Mouse (Mus musculus): Measurements from ENCODE around the gene Retnlb. TPM values are rescaled to one million over a fixed set of nuclear protein-coding genes. Genes with fewer than 3 reads are reported as not detected.
"Not testable (repeated sequence)": the region's sequence is repeated elsewhere in the genome, so short reads cannot be mapped to it uniquely, and the experiment has no call there.

Retnlb gene
- polyA plus RNA-seq, 1 experiment from 2014 or later: 0.30 TPM

GRCm38 (mm10) chr16:48843671-48844386 lies 27.2 kb downstream of the Retnlb start:
- no peaks in the 10 kb centered on the region for H3K9me3 ChIP-seq (ENCODE audit: control insufficient read depth, low read length)
- no peaks in the 10 kb centered on the region for H3K36me3 ChIP-seq (ENCODE audit: control insufficient read depth, insufficient read depth, low read length)
- H3K4me2 ChIP-seq (ENCODE audit: low read depth, low read length): no peak overlapping the region
- WGBS: 94% methylated on average over 4 of the region's 4 CpGs
- H3K4me1 ChIP-seq (replicated peaks; ENCODE audit: control insufficient read depth, insufficient read depth, low read length): no peaks in the 10 kb centered on the region
- no peak overlapping the region for H3K4me3 ChIP-seq (ENCODE audit: low read length)
- H3K27me3 ChIP-seq (ENCODE audit: control insufficient read depth, insufficient read depth, low read depth, low read length): no peaks in the 10 kb centered on the region
- no peak overlapping the region for H3K9ac ChIP-seq (ENCODE audit: low read length)
- ATAC-seq (ENCODE audit: low read depth): no peak
- no peak overlapping the region for H3K27ac ChIP-seq (ENCODE audit: low read length)

- H3K36me3 ChIP-seq (ENCODE audit: control insufficient read depth, insufficient read depth, low read length); H3K27me3 ChIP-seq (ENCODE audit: control insufficient read depth, insufficient read depth, low read depth, low read length); H3K9ac ChIP-seq (ENCODE audit: low read length); ATAC-seq (ENCODE audit: low read depth); H3K4me2 ChIP-seq (ENCODE audit: low read depth, low read length); H3K9me3 ChIP-seq (ENCODE audit: control insufficient read depth, low read length); H3K4me1 ChIP-seq (replicated peaks; ENCODE audit: control insufficient read depth, insufficient read depth, low read length); H3K4me3 ChIP-seq (ENCODE audit: low read length); H3K27ac ChIP-seq (ENCODE audit: low read length): not testable (repeated sequence)
- 95% methylated on average over 1 of the region's 1 CpGs for WGBS
Observed at GRCm38 (mm10) chr16:48865004-48865403, 48.3 kb downstream of the Retnlb start.

- no peak for ATAC-seq (ENCODE audit: low read depth)
- Histone ChIP-seq H3K9me3 (ENCODE audit: control insufficient read depth, low read length) (no peaks in the 10 kb centered on the region), H3K4me1 (replicated peaks; ENCODE audit: control insufficient read depth, insufficient read depth, low read length) (no peaks in the 10 kb centered on the region), H3K27ac (ENCODE audit: low read length) (no peak overlapping the region), H3K4me3 (ENCODE audit: low read length) (no peak overlapping the region), H3K27me3 (ENCODE audit: control insufficient read depth, insufficient read depth, low read depth, low read length) (no peaks in the 10 kb centered on the region), H3K36me3 (ENCODE audit: control insufficient read depth, insufficient read depth, low read length) (no peaks in the 10 kb centered on the region), H3K4me2 (ENCODE audit: low read depth, low read length) (no peak overlapping the region), H3K9ac (ENCODE audit: low read length) (no peak overlapping the region)
- WGBS: 52% methylated on average over 2 of the region's 2 CpGs
Observed at GRCm38 (mm10) chr16:48867690-48868089, 51.0 kb downstream of the Retnlb start.

Other genes with a start within 250 kb of the Retnlb start
- gene Trat1, start 44.8 kb upstream of the Retnlb start, polyA plus RNA-seq (2015; fragmentation: Nextera tagmentation; extraction: Ambion mirVana): 0.65 and 1.6 TPM in 2 replicates
- gene Retnla, start 25.7 kb downstream of the Retnlb start, polyA plus RNA-seq (2015; fragmentation: Nextera tagmentation; extraction: Ambion mirVana): 76.1 and 129 TPM in 2 replicates
- 1.4 and 2.0 TPM in 2 replicates for gene Retnlg, start 55.8 kb downstream of the Retnlb start, polyA plus RNA-seq (2015; fragmentation: Nextera tagmentation; extraction: Ambion mirVana)
- gene Dzip3, start 177.3 kb downstream of the Retnlb start, polyA plus RNA-seq (2015; fragmentation: Nextera tagmentation; extraction: Ambion mirVana): 24.4 and 30.4 TPM in 2 replicates
- gene Cip2a, start 177.3 kb downstream of the Retnlb start, polyA plus RNA-seq (2015; fragmentation: Nextera tagmentation; extraction: Ambion mirVana): 34.4 and 39.7 TPM in 2 replicates
- gene Myh15, start 240.6 kb downstream of the Retnlb start, polyA plus RNA-seq (2015; fragmentation: Nextera tagmentation; extraction: Ambion mirVana): not detected in 2 replicates

Measured in lung, embryonic 16.5 days (tissue).